Mouse (Mus musculus) ES-Bruce4 (cell line): ENCODE data around the gene Ccdc9.

Experiments
- CTCF ChIP-seq: IDR thresholded peaks from one replicate; pipeline ENCODE4 v1.8.1; 2011; ENCODE audit warnings: low read depth, low read length
- EP300 ChIP-seq: IDR thresholded peaks from 2 replicates; pipeline ENCODE4 v1.6.1; 2011; ENCODE audit warnings: low read depth, low read length; ENCODE audit not compliant: insufficient read depth
- POLR2A ChIP-seq: IDR thresholded peaks from one replicate; pipeline ENCODE4 v1.8.1; 2011; ENCODE audit warnings: low read length; ENCODE audit not compliant: insufficient read depth

GRCm38 (mm10) chr7:16309318-16310019 is 22.9 kb upstream of the Ccdc9 start:
- TF ChIP-seq POLR2A: no peak
- TF ChIP-seq CTCF: no peak
- peak; percentile 73 for TF ChIP-seq EP300
